Mouse (Mus musculus): ENCODE results near the gene AI481877. TPM values are rescaled to one million over a fixed set of nuclear protein-coding genes. Genes with fewer than 3 reads are reported as not detected.

Gene AI481877
- polyA plus RNA-seq (2015; fragmentation: Illumina TruSeq; extraction: RNeasy Lipid Tissue Mini Kit (QIAGEN cat#74804); ENCODE audit: insufficient read depth, low replicate concordance): not detected

DNA sequence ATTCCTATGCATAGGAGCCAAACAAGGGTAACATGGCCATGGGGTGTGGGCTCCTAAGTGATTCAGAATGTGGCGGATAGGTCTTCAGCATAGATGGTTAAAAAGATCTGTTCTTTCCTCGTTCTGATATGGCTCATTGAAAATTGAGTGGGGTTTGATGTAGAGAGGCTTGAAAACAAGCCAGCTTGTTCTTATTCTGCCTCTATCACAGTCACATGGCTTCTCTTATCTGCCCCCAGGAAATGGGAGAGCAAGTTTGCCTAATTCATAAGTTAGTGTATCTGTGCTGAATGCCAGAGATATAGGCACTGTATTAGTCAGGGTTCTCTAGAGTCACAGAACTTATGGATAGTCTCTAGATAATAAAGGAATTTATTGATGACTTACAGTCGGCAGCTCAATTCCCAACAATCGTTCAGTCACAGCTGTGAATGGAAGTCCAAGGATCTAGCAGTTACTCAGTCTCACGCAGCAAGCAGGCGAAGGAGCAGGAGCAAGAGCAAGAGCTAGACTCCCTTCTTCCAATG lies at the start of gene AI481877:
Gene AI481877, minus strand, starts transcription at position 477 of the 527 bp plus-strand sequence.

DNA sequence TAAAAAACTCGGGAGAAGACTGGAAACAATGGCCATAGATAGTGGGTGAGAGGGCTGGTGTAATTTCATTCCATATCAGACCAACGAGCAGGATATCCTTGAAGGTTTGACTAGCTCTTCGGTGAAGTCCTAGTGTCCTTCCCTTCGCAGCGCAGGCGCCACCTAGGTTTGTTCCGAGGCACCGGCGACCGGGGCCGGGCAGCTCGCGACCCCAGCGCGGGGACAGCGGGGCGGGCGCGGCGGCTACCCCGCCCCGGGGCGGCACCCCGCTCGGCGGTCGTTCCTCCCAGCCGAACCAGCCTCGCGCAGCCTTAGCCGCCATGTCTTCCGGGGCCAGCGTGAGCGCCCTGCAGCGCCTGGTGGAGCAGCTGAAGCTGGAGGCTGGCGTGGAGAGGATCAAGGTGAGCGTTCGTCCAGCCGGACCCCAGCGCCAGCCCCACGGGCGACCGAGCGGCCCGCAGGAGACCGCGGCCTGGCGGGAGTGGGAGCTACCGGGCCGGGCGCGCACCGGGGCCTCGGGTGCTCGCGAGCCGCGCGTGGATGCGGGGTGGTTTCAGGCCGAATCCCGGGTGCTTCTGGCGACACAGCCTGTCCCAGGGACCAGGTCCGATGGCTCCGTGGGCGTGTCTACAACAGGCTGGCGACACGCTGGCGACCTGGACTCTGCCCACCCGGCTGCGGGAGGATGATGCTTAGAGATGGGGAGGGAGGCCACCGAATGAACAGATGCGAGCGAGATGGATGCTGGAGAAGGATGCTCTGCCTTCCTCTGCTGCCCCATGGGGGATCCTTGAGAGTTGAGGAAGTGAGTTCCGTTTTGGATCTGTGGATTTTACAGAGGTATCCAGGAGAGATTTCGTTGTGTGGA lies 103.6 kb downstream of the AI481877 start, which contains the start of gene Gng10:
Gene Gng10, plus strand, starts transcription at position 171 of the 868 bp plus-strand sequence.

DNA sequence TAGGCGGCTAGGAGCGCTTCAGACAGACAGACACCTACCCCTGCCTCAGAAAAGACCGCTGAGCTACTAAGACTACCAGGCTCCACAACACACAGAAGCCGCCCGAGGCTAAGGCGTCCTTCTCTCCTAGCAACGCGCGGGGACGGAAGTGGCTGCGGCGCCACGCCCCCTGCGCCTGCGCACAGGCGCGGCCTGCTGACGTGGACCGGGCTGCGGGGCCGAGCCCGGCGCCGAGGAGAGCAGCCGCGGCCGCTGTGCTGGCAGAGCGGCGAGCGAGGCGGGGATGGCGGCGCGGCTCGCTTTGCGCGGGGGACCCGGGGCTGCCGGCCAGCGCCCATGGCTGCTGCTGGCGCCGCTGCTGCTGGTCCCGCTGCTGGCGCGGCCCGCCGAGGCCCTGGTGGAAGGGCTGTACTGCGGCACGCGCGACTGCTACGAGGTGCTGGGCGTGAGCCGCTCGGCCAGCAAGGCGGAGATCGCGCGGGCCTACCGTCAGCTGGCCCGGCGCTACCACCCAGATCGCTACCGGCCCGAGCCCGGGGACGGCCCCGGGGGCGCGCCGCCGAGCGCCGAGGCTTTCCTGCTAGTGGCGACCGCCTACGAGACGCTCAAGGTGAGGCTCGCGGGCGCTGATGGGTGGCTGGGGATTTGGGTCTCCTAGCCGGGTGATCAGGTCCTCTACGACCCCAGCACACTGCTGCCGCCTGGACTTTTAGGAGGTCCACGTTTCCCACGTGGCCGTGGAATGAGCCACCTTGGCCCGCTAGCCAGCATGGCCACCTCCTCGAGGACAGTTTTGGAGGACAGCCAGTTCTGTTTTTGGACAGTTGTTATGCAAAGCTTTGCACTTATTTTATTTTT lies 135.6 kb downstream of the AI481877 start, which contains the start of gene Gm20503:
Gene Gm20503, plus strand, starts transcription at position 263 of the 858 bp plus-strand sequence.

DNA sequence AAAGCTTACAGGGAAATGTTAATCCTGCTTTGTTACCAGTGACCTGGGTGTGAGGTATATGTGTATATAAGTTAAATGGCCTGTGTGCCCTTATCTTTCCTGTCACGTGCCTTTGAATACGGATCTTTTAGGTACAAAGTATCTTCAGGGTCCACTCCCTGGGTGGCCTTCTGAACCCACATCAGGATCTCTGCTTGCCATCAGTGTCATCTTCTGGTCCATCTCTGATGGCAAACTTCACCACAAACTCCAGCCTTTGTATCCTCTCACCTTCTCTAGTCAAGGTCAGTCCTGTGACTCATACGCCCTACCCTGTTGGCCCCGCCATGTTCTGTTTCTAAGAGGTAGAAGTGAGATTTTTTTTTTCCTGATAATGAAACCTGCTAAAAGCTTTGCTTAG lies 144.0 kb downstream of the AI481877 start, which contains the start of gene Dnajc25:
Gene Dnajc25, plus strand, starts transcription at position 301 of the 400 bp plus-strand sequence.

Other genes with a start within 250 kb of the AI481877 start
- gene Ecpas, start 226.2 kb downstream of the AI481877 start, polyA plus RNA-seq (2015; fragmentation: Illumina TruSeq; extraction: RNeasy Lipid Tissue Mini Kit (QIAGEN cat#74804); ENCODE audit: insufficient read depth, low replicate concordance): 71.5 TPM
- gene Zkscan16, start 195.4 kb downstream of the AI481877 start, polyA plus RNA-seq (2015; fragmentation: Illumina TruSeq; extraction: RNeasy Lipid Tissue Mini Kit (QIAGEN cat#74804); ENCODE audit: insufficient read depth, low replicate concordance): 0.39 TPM
- 2.9 TPM for gene Ptgr1, start 151.9 kb downstream of the AI481877 start, polyA plus RNA-seq (2015; fragmentation: Illumina TruSeq; extraction: RNeasy Lipid Tissue Mini Kit (QIAGEN cat#74804); ENCODE audit: insufficient read depth, low replicate concordance)
- gene Dnajc25, start 143.9 kb downstream of the AI481877 start, polyA plus RNA-seq (2015; fragmentation: Illumina TruSeq; extraction: RNeasy Lipid Tissue Mini Kit (QIAGEN cat#74804); ENCODE audit: insufficient read depth, low replicate concordance): 10.2 TPM
- gene Gm20503, start 135.8 kb downstream of the AI481877 start, polyA plus RNA-seq (2015; fragmentation: Illumina TruSeq; extraction: RNeasy Lipid Tissue Mini Kit (QIAGEN cat#74804); ENCODE audit: insufficient read depth, low replicate concordance): not detected
- gene Gng10, start 103.9 kb downstream of the AI481877 start, polyA plus RNA-seq (2015; fragmentation: Illumina TruSeq; extraction: RNeasy Lipid Tissue Mini Kit (QIAGEN cat#74804); ENCODE audit: insufficient read depth, low replicate concordance): 154 TPM
- 129 TPM for gene Ugcg, start 50.3 kb upstream of the AI481877 start, polyA plus RNA-seq (2015; fragmentation: Illumina TruSeq; extraction: RNeasy Lipid Tissue Mini Kit (QIAGEN cat#74804); ENCODE audit: insufficient read depth, low replicate concordance)

All from spleen, adult 10 weeks (tissue).